Mouse (Mus musculus) bone marrow macrophage, adult 2 months (primary cell): ENCODE results near the gene Numbl.

Experiments used
- CTCF ChIP-seq: IDR thresholded peaks from 2 replicates; pipeline ENCODE4 v1.5.1; 2012; ENCODE audit warnings: low read depth, mild to moderate bottlenecking, low read length, moderate library complexity
- POLR2A ChIP-seq: IDR thresholded peaks from 2 replicates; pipeline ENCODE4 v1.6.1; 2012; ENCODE audit warnings: mild to moderate bottlenecking, low read depth, low read length, borderline replicate concordance

GRCm38 (mm10) chr7:27227676-27228075 lies 30.6 kb upstream of the Numbl start:
- TF ChIP-seq CTCF: no peak
- TF ChIP-seq POLR2A: no peak
